Mouse (Mus musculus): ENCODE measurements around the gene Stard10.

- TF ChIP-seq EP300 (IDR thresholded peaks at IDR 0.05; ENCODE audit: low read depth), result no peak
- no peak for TF ChIP-seq CTCF (IDR thresholded peaks at IDR 0.05; ENCODE audit: low read depth)
Observed at GRCm38 (mm10) chr7:101327786-101328185, 10.9 kb downstream of the Stard10 start.

All from liver, postnatal 0 days (tissue).